Mouse (Mus musculus): ENCODE measurements around the gene Plod3.
"Not testable (repeated sequence)": the region's sequence is repeated elsewhere in the genome, so short reads cannot be mapped to it uniquely, and the experiment has no call there.

Gene Plod3

GRCm38 (mm10) chr5:136986695-136987137 is at the start of gene Plod3:
TSS of gene Plod3 (plus strand) at chr5:136987019.
- DNase-seq = peak; percentile 98

GRCm38 (mm10) chr5:136937621-136938020 is 49.2 kb upstream of the Plod3 start:
- DNase-seq = no peak

DNA sequence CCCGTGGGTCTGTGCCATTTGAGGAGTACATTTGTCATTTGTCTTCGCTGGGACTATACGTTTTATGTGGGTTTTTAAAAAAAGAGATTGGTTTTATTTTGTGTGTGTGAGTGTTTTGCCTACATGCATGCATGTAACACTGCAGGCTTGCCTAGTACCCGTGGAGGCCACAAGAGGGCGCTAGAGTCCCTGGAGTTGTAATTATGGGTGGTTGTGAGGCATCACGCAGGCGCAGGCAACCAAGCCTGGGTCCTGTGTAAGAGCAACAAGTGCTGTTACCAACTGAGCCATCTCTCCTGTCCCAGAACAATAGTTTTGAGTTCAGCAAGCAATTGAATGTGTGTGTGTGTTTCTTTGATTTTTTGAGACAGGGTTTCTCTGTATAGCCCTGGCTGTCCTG is 47.5 kb upstream of the Plod3 start:
- DNase-seq = no peak

DNA sequence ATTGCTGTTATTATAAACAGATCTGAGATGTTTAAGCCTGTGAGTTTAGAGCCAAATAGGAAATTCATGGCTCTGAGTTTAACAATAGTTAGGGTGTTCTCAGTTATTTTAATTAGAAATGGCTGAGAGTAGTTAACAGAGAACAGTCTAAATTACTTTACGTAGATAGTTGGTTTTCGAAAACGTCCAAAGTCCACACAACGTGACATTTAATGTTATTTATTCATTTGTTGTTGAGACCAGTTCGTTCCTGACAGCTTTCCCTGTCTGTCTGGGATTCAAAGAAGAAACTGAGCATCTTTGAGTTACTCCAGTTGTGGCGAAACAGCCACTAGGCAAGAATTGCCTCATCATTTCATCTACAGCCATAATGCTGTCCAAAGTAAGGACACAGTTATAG is 46.8 kb upstream of the Plod3 start:
- DNase-seq = not testable (repeated sequence)

GRCm38 (mm10) chr5:136940845-136941560 is 45.8 kb upstream of the Plod3 start:
- no peak for DNase-seq

- no peak for DNase-seq
These were observed 44.0 kb upstream of the Plod3 start for GRCm38 (mm10) chr5:136942781-136943180.

- no peak for DNase-seq
These were observed 43.4 kb upstream of the Plod3 start for GRCm38 (mm10) chr5:136943382-136943781.

DNA sequence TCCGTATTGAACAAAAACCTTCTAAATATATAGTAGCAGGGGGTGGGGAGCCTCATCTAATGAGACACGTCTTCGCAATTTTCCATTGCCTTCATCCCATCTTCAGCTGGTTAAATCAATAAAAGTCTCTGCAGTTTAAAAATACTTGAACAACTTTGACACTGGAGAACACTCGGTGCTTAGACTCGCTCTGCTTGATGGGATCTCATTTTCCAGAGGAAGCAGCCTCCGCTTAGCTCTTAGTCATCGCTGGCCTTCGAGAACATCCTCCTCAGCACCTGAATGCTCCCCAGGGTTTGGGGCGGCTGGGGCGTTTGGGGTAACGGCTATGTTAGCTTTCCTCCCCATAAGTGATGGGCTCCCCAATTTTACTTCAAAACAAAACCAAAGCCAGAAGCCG is 41.7 kb upstream of the Plod3 start:
- no peak for DNase-seq

- no peak for DNase-seq
These were observed 38.9 kb upstream of the Plod3 start for GRCm38 (mm10) chr5:136947874-136948273.

DNA sequence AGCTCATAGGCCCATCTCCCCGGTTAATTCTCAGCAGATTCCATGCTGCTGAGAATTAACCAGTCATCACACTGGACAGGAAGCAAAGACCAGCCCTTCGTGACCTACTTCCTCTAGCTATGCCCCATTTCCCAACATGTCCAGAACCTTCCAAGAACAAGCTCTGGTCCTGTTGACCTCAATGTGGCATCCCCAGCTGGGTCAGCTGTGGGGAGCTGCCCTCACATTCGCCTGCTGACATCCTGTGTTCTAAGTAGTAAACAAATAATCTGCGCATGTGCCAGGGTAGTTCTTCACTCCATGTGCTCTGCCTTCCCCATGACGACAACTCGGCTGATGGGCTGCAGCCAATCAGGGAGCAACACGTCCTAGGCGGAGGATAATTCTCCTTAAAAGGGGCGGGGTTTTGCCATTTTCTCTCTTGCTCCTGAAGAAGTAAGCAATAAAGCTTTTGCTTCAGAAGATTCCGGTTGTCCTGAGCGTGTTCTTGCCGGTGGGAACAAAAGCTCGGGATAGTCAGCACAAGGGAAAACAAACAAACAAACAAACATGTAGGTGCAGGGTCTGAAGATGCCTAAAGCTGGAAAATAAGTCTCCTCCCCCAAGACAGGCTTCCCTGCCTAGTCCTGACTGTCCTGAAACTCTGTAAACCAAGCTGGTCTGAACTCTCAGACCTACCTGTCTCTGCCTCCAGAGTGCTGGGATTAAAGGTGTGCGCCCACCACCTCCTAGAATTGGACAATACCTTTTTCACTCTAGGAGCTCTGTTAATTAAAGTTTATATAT is 37.1 kb upstream of the Plod3 start:
- DNase-seq = not testable (repeated sequence)

- no peak for DNase-seq
These were observed 36.3 kb upstream of the Plod3 start for GRCm38 (mm10) chr5:136950521-136950920.

GRCm38 (mm10) chr5:136952153-136952552 is 34.7 kb upstream of the Plod3 start:
- no peak for DNase-seq

GRCm38 (mm10) chr5:136953015-136953414 is 33.8 kb upstream of the Plod3 start, which contains the start of gene Fis1:
TSS of gene Fis1 (plus strand) at chr5:136953275.
- peak; percentile 96 for DNase-seq

GRCm38 (mm10) chr5:136953440-136953951 is 33.3 kb upstream of the Plod3 start:
- DNase-seq = peak; percentile 68

DNA sequence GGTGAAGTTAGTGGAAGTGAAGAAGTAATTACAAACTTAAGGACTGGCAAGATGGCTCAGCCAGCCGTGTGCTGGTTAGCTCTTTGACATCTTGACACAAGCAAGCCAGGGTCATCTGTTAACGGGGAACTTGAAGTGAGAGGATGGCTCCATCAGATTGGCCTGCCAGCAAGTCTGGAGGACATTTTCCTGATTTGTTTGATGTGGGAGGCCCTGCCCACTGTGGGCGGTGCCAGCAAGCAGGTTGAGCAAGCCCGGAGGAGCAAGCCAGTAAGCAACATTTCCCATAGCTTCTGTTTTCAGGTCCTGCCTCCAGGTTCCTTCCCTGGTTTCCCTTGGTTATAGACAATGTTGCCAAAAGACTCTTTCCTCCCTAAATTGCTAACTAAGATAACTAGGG is 31.2 kb upstream of the Plod3 start:
- DNase-seq = no peak

GRCm38 (mm10) chr5:136957250-136957649 is 29.6 kb upstream of the Plod3 start:
- DNase-seq = peak; percentile 21

- DNase-seq = peak; percentile 15
These were observed 27.7 kb upstream of the Plod3 start for GRCm38 (mm10) chr5:136958991-136959605.

GRCm38 (mm10) chr5:136960053-136960452 is 26.8 kb upstream of the Plod3 start:
- DNase-seq = peak; percentile 31

- DNase-seq = no peak
These were observed 25.4 kb upstream of the Plod3 start for GRCm38 (mm10) chr5:136961334-136961982.

DNA sequence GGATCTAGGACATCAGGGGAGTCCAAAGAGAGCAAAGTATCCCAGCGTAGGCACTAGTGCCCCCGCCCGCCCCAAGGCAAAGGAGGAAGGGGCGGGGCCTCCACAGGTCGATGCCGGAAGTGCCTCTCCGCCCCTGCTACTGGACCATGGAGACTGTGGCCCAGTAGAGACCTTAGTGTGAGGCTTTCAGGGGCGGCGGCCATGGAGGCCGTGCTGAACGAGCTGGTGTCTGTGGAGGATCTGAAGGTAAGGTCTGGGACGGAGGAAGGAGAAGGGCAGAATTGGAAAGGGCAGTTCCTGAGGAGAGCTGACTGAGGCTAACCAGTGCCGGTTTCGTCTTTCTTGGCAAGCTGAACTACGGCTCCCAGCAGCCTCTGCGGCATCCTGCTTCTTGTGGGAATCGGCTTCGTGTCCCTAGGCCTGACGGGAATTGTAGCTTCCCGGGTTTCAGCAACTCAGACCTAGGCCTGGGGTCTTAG is 24.8 kb upstream of the Plod3 start:
- DNase-seq = peak; percentile 93

- DNase-seq = peak; percentile 88
These were observed 24.3 kb upstream of the Plod3 start for GRCm38 (mm10) chr5:136962501-136962900.

DNA sequence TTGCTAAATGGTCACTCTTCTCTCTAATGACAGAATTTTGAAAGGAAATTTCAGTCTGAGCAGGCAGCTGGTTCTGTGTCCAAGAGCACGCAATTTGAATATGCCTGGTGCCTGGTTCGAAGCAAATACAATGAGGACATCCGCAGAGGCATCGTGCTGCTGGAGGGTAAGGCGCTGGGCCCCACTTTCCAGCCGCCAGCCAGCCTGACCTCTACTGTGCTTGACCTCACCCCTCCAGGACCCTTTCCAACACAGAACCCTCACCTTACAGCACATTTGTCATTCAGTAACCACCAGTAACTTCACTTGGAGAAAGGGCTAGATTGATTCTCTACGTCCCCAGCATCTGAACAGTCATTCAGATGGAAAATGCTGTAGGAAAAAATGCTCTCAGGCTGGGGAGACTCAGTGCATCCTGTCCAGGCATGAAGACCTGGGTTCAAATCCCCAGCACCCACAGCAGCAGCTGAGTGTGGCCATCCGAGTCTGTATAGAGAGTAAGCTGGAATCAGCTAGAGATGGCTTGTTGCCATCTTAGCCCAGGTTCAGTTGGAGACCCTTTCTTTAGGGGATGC is 23.8 kb upstream of the Plod3 start:
- DNase-seq = peak; percentile 63

Data from cerebellum, adult 9-10 months (tissue).